Mouse (Mus musculus) adrenal gland, adult 8-10 months (tissue): ENCODE results near the gene Ptprg. TPM values are rescaled to one million over a fixed set of nuclear protein-coding genes. Genes with fewer than 3 reads are reported as not detected.
"Not testable (repeated sequence)": the region's sequence is repeated elsewhere in the genome, so short reads cannot be mapped to it uniquely, and the experiment has no call there.

ENCODE experiments used
- DNase-seq: peaks from one replicate; pipeline ENCODE4 v3.0.0; 2022
- total RNA-seq, 4 experiments: library from RNA; stranded (reverse); gene quantifications; 2 replicates each; pipeline ENCODE4 v1.2.4; 2022

The Ptprg gene
- total RNA-seq, 4 experiments from 2014 or later: 96.2 to 135 (median 118) TPM

GRCm38 (mm10) chr14:11890890-11891289 is 337.6 kb downstream of the Ptprg start:
- DNase-seq: no peak

- DNase-seq: no peak
Observed at GRCm38 (mm10) chr14:11892621-11893020, 339.3 kb downstream of the Ptprg start.

GRCm38 (mm10) chr14:11895486-11895885 is 342.2 kb downstream of the Ptprg start:
- no peak for DNase-seq

- DNase-seq: no peak
Observed at GRCm38 (mm10) chr14:11902794-11903193, 349.5 kb downstream of the Ptprg start.

GRCm38 (mm10) chr14:11906130-11906675 is 352.9 kb downstream of the Ptprg start:
- DNase-seq: no peak

GRCm38 (mm10) chr14:11912253-11912652 is 358.9 kb downstream of the Ptprg start:
- no peak for DNase-seq

GRCm38 (mm10) chr14:11917225-11917624 is 363.9 kb downstream of the Ptprg start:
- DNase-seq: no peak

GRCm38 (mm10) chr14:11928545-11928944 is 375.2 kb downstream of the Ptprg start:
- no peak for DNase-seq

GRCm38 (mm10) chr14:11932517-11932916 is 379.2 kb downstream of the Ptprg start:
- DNase-seq: no peak

GRCm38 (mm10) chr14:11934556-11934955 is 381.2 kb downstream of the Ptprg start:
- DNase-seq: no peak

GRCm38 (mm10) chr14:11935281-11935680 is 381.9 kb downstream of the Ptprg start:
- no peak for DNase-seq

GRCm38 (mm10) chr14:11935698-11936097 is 382.4 kb downstream of the Ptprg start:
- no peak for DNase-seq

- DNase-seq: no peak
Observed at GRCm38 (mm10) chr14:11938912-11939311, 385.6 kb downstream of the Ptprg start.

GRCm38 (mm10) chr14:11941989-11942514 is 388.7 kb downstream of the Ptprg start:
- DNase-seq: no peak

- no peak for DNase-seq
Observed at GRCm38 (mm10) chr14:11950379-11950778, 397.0 kb downstream of the Ptprg start.

- DNase-seq: no peak
Observed at GRCm38 (mm10) chr14:11955020-11955882, 401.9 kb downstream of the Ptprg start.

GRCm38 (mm10) chr14:11960269-11961121 is 407.2 kb downstream of the Ptprg start:
- DNase-seq: no peak

GRCm38 (mm10) chr14:11962101-11962500 is 408.8 kb downstream of the Ptprg start:
- no peak for DNase-seq

- no peak for DNase-seq
Observed at GRCm38 (mm10) chr14:11962561-11962960, 409.2 kb downstream of the Ptprg start.

GRCm38 (mm10) chr14:11963791-11964190 is 410.5 kb downstream of the Ptprg start:
- DNase-seq: no peak

- not testable (repeated sequence) for DNase-seq
Observed at GRCm38 (mm10) chr14:11964326-11964725, 411.0 kb downstream of the Ptprg start.

- DNase-seq: no peak
Observed at GRCm38 (mm10) chr14:11965878-11966277, 412.5 kb downstream of the Ptprg start.

- no peak for DNase-seq
Observed at GRCm38 (mm10) chr14:11981764-11982163, 428.4 kb downstream of the Ptprg start.
